Mouse (Mus musculus) C3H10T1/2 (cell line): ENCODE data around the gene Rps19. TPM values are rescaled to one million over a fixed set of nuclear protein-coding genes. Genes with fewer than 3 reads are reported as not detected.

ENCODE experiments used
- polyA plus RNA-seq, 2 experiments: library from polyadenylated mRNA; unstranded; fragments of >200 nt; fragmentation: generic; extraction: Trizol; gene quantifications; one replicate each; pipeline ENCODE4 v1.2.1; 2012; ENCODE audit warnings: missing spikeins in 2 of 2

The Rps19 gene
- 1,000 to 10,000 TPM; 2,288 to 3,093 TPM for polyA plus RNA-seq

GRCm38 (mm10) chr7:24883896-24884692 is at the start of gene Rps19:
Rps19 (plus strand) TSS chr7:24884371.

GRCm38 (mm10) chr7:24861913-24862312 is 22.3 kb upstream of the Rps19 start, which contains the start of gene Gm9844:
Gm9844 (plus strand) TSS chr7:24862213.

GRCm38 (mm10) chr7:24869532-24870165 is 14.5 kb upstream of the Rps19 start, which contains the start of the genes Lypd4 and Dmrtc2:
Lypd4 (minus strand) TSS chr7:24869941.
Dmrtc2 (plus strand) TSS chr7:24870057.

GRCm38 (mm10) chr7:24897224-24897623 is 13.1 kb downstream of the Rps19 start, which contains the start of gene Cd79a:
Cd79a (plus strand) TSS chr7:24897381.

GRCm38 (mm10) chr7:24902630-24903443 is 18.7 kb downstream of the Rps19 start, which contains the start of gene Arhgef1:
Arhgef1 (plus strand) TSS chr7:24902912.

Other genes starting within 250 kb of the Rps19 start
- gene Lypd3, start 247.8 kb upstream of the Rps19 start, polyA plus RNA-seq = not detected
- under 1 TPM in 1 of 2 experiments, not detected in 1; 0.05 TPM for gene Tex101, start 207.7 kb upstream of the Rps19 start, polyA plus RNA-seq
- gene BC049730, start 175.1 kb upstream of the Rps19 start, polyA plus RNA-seq = not detected
- not detected for gene Gm4763, start 157.5 kb upstream of the Rps19 start, polyA plus RNA-seq
- gene Cd177, start 124.1 kb upstream of the Rps19 start, polyA plus RNA-seq = not detected
- gene Ceacam10, start 107.2 kb upstream of the Rps19 start, polyA plus RNA-seq = not detected
- 10 to 100 TPM; 16.1 to 25.5 TPM for gene Gm9844, start 22.2 kb upstream of the Rps19 start, polyA plus RNA-seq
- gene Lypd4, start 14.4 kb upstream of the Rps19 start, polyA plus RNA-seq = not detected
- gene Dmrtc2, start 14.3 kb upstream of the Rps19 start, polyA plus RNA-seq = not detected
- under 1 TPM; 0.08 to 0.57 TPM for gene Cd79a, start 13.0 kb downstream of the Rps19 start, polyA plus RNA-seq
- gene Arhgef1, start 18.5 kb downstream of the Rps19 start, polyA plus RNA-seq = 10 to 100 TPM; 27.6 to 54.0 TPM
- gene Gm4881, start 60.1 kb downstream of the Rps19 start, polyA plus RNA-seq = not detected
- 100 to 1,000 TPM; 313 to 446 TPM for gene Rabac1, start 88.4 kb downstream of the Rps19 start, polyA plus RNA-seq
- gene Atp1a3, start 121.6 kb downstream of the Rps19 start, polyA plus RNA-seq = under 1 TPM; 0.05 to 0.30 TPM
- 1 to 10 TPM in 1 of 2 experiments, under 1 TPM in 1; 0.13 to 2.8 TPM for gene Grik5, start 188.0 kb downstream of the Rps19 start, polyA plus RNA-seq
- 10 to 100 TPM in 1 of 2 experiments, 1 to 10 TPM in 1; 8.7 to 17.3 TPM for gene Zfp574, start 188.2 kb downstream of the Rps19 start, polyA plus RNA-seq